ENCODE assay signal across 16 mouse cellular contexts in the genomic region with DNA sequence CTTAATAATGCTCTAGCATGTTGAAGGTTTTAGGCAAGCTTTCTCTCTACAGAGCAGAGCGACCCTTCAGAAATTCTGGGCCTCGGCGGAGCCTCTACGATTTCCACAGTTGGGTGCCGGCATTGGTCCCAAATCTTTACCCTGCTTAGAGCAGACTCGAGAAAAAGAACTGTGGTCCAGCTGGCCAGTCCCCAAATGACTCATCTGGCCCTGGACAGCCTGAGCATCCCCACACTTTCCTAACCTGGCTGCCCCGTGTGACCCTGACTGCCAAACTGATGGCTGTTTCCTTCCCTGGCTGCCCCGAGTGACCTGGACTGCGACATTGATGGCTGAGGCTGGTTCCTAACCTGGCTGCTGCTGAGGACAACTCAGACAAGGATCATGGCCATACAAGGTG.
DNase-seq lines count a peak whose midpoint lies in the region; ATAC-seq and TF ChIP-seq lines count a peak whose summit lies in the region.
"Had no signal": no experiment of that assay in that cellular context is flagged by ENCODE, and none has a peak within 500 bp of the region (broad histone marks: within the 10 kb centered on the region; RNA-seq: fewer than 3 reads in every experiment).

No protein-coding gene starts in this region.

- intact Hi-C loops in heart, adult 2 months (cut with DNase I), result no loop called here

- H3K4me1 ChIP-seq in heart, adult 2 months (ENCODE audit: control insufficient read depth, insufficient read depth, low read length), result peaks cover 16% of the 10 kb centered on the region
- H3K4me1 ChIP-seq in hindbrain, postnatal 0 days (ENCODE audit: insufficient read depth, low read length), result no peaks in the 10 kb centered on the region; the same call in 1 of the 2 replicates

- no peak overlapping the region for H3K27ac ChIP-seq in heart, adult 2 months
- no peak overlapping the region for H3K27ac ChIP-seq in hindbrain, postnatal 0 days
- H3K27ac ChIP-seq: hindbrain, embryonic 10.5 days; intestine, embryonic 15.5 days; limb, embryonic 15.5 days; macrophage had no signal

- no peaks in the 10 kb centered on the region for H3K79me2 ChIP-seq in heart, adult 2 months (replicated peaks; ENCODE audit: control insufficient read depth, insufficient read depth, low read length)

- H3K36me3 ChIP-seq in heart, adult 2 months (ENCODE audit: control insufficient read depth, insufficient read depth, low read length), result no peaks in the 10 kb centered on the region
- H3K36me3 ChIP-seq in hindbrain, postnatal 0 days (ENCODE audit: insufficient read depth, low read length), result no peaks in the 10 kb centered on the region
- H3K36me3 ChIP-seq: hindbrain, embryonic 10.5 days; intestine, embryonic 15.5 days; limb, embryonic 15.5 days had no signal

- peak; percentile 7 for DNase-seq in cerebellum, adult 11-12 months
- DNase-seq in cerebellum, adult 9-11 months, result no peak
- peak; percentile 30 to 35 for DNase-seq in heart, adult 2 months
- no peak for DNase-seq in heart, postnatal 4 days
- DNase-seq in adrenal gland, postnatal 10 days, result peak; percentile 44
- peak; percentile 49 for DNase-seq in kidney, adult 9 months
- no peak for DNase-seq in lung, postnatal 36 days
- no peak for DNase-seq in hindbrain, postnatal 0 days (ENCODE audit: low spot score)
- DNase-seq: forebrain, postnatal 0 days; lung, adult 18-20 months; midbrain, embryonic 14.5 days had no signal

- no peaks in the 10 kb centered on the region for H3K9me3 ChIP-seq in hindbrain, postnatal 0 days (ENCODE audit: low read length)
- H3K9me3 ChIP-seq: hindbrain, embryonic 10.5 days; intestine, embryonic 15.5 days; limb, embryonic 15.5 days had no signal

- WGBS in heart, adult 2 months, result 72% methylated on average over 9 of the region's 9 CpGs
- WGBS in hindbrain, postnatal 0 days, result 79% methylated on average over 9 of the region's 9 CpGs

- ATAC-seq in hindbrain, postnatal 0 days, result no peak
- ATAC-seq: forebrain, postnatal 0 days; intestine, embryonic 15.5 days had no signal

- H3K4me2 ChIP-seq in hindbrain, postnatal 0 days (ENCODE audit: low read depth, low read length), result no peak overlapping the region
- H3K4me2 ChIP-seq: intestine, embryonic 15.5 days; limb, embryonic 15.5 days had no signal

- TF ChIP-seq EP300 in heart, adult 2 months (IDR thresholded peaks at IDR 0.05; ENCODE audit: insufficient read depth, low read depth, low read length), result no peak

- no peaks in the 10 kb centered on the region for H3K27me3 ChIP-seq in heart, adult 2 months (ENCODE audit: control insufficient read depth, insufficient read depth, low read length)
- no peaks in the 10 kb centered on the region for H3K27me3 ChIP-seq in hindbrain, postnatal 0 days (ENCODE audit: insufficient read depth, low read length)
- H3K27me3 ChIP-seq: intestine, embryonic 15.5 days had no signal

- no peak for TF ChIP-seq CTCF in heart, adult 2 months (IDR thresholded peaks at IDR 0.05)
- TF ChIP-seq CTCF in hindbrain, postnatal 0 days (IDR thresholded peaks at IDR 0.05; ENCODE audit: low read depth), result no peak

- no peak overlapping the region for H3K9ac ChIP-seq in heart, adult 2 months (ENCODE audit: low read depth, low read length)
- no peak overlapping the region for H3K9ac ChIP-seq in hindbrain, postnatal 0 days (replicated peaks; ENCODE audit: low read length)
- H3K9ac ChIP-seq: forebrain, postnatal 0 days; intestine, embryonic 15.5 days; limb, embryonic 15.5 days had no signal

- H3K4me3 ChIP-seq in heart, adult 2 months, result no peak overlapping the region
- no peak overlapping the region for H3K4me3 ChIP-seq in hindbrain, postnatal 0 days (ENCODE audit: low read length)
- H3K4me3 ChIP-seq: erythroblast, embryonic 14.5 days; hindbrain, embryonic 10.5 days; intestine, embryonic 15.5 days; limb, embryonic 15.5 days had no signal

- no peak for TF ChIP-seq POLR2A in heart, adult 2 months (IDR thresholded peaks at IDR 0.05; ENCODE audit: insufficient read depth, low read depth, low read length)

Comparison
In these comparisons a context has a peak if more than half of its experiments do, and no peak if none do; other contexts are left out.
1. DNase-seq: peak in cerebellum, adult 11-12 months (single experiment), heart, adult 2 months (2 of 2), adrenal gland, postnatal 10 days (single experiment) and kidney, adult 9 months (single experiment); none in cerebellum, adult 9-11 months (single experiment), heart, postnatal 4 days (single experiment), lung, postnatal 36 days (single experiment) and hindbrain, postnatal 0 days (single experiment).